Mouse (Mus musculus) lung, adult 10 weeks (tissue): ENCODE data around the gene Zfp81. TPM values are rescaled to one million over a fixed set of nuclear protein-coding genes. Genes with fewer than 3 reads are reported as not detected.

Experiments used
- polyA plus RNA-seq: library from polyadenylated mRNA; stranded (reverse); fragments of 350-450 nt; fragmentation: Illumina TruSeq; extraction: RNeasy Lipid Tissue Mini Kit (QIAGEN cat#74804); gene quantifications from one replicate; pipeline ENCODE4 v1.2.3, GENCODE M21; 2014; ENCODE audit warnings: low read depth, low replicate concordance; ENCODE audit not compliant: insufficient read depth

The Zfp81 gene
- 2.8 TPM for polyA plus RNA-seq

GRCm38 (mm10) chr17:33358411-33359384, at the start of gene Zfp81:
TSS of gene Zfp81 (minus strand) at chr17:33358878.

GRCm38 (mm10) chr17:33394182-33395034, 35.7 kb upstream of the Zfp81 start, which contains the start of gene Zfp101:
TSS of gene Zfp101 (minus strand) at chr17:33394641.

GRCm38 (mm10) chr17:33289039-33289875, 69.4 kb downstream of the Zfp81 start, which contains the start of gene Zfp955b:
TSS of gene Zfp955b (plus strand) at chr17:33289544.

Other genes starting within 250 kb of the Zfp81 start
- not detected for gene Morc2b, start 219.2 kb downstream of the Zfp81 start, polyA plus RNA-seq
- gene Olfr55, start 190.4 kb downstream of the Zfp81 start, polyA plus RNA-seq = not detected
- not detected for gene Olfr239, start 167.6 kb downstream of the Zfp81 start, polyA plus RNA-seq
- gene Olfr1564, start 137.2 kb downstream of the Zfp81 start, polyA plus RNA-seq = 0.08 TPM
- gene Zfp955a, start 103.7 kb downstream of the Zfp81 start, polyA plus RNA-seq = 4.4 TPM
- not detected for gene Olfr63, start 94.2 kb downstream of the Zfp81 start, polyA plus RNA-seq
- 2.7 TPM for gene Zfp955b, start 69.3 kb downstream of the Zfp81 start, polyA plus RNA-seq
- 4.5 TPM for gene Zfp101, start 35.8 kb upstream of the Zfp81 start, polyA plus RNA-seq
- gene Actl9, start 74.0 kb upstream of the Zfp81 start, polyA plus RNA-seq = not detected
- gene Adamts10, start 165.3 kb upstream of the Zfp81 start, polyA plus RNA-seq = 47.9 TPM
- gene Myo1f, start 196.8 kb upstream of the Zfp81 start, polyA plus RNA-seq = 9.4 TPM